Mouse (Mus musculus): ENCODE measurements around the gene Sbk2.

DNA sequence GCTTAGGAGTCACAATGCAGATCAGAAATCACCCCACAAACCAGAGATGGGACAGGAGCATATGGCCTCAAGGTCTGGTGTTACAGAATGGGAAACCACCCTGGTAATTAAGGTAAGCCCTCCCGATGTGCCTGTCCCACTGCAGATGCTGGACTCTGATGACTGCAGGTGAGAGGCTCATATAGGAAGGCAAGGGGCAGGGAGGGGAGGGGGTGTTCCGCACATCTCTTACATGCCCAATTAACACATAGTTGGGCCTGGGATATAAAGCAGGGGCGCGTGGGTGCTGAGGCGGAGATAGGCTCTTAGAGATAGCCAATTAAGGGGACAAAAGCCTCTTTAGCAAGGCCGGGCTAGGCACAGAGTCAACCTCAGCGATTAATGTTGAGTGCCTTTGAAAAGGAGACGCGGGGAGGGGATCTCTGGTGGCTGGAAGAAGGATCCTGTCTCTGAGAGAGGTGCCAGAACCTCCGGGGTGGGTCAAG lies 57.7 kb downstream of the Sbk2 start, which contains the start of gene Gm36210:
- TF ChIP-seq MYOD1 (IDR thresholded peaks at IDR 0.05; ENCODE audit: control insufficient read depth, insufficient read length, low read depth) (no peak), CTCF (IDR thresholded peaks at IDR 0.05; ENCODE audit: control insufficient read depth, insufficient read depth, insufficient read length) (no peak), USF1 (IDR thresholded peaks at IDR 0.05; ENCODE audit: low read depth) (no peak), CEBPB (IDR thresholded peaks at IDR 0.05; ENCODE audit: low read depth) (no peak)
